Mouse (Mus musculus) neural tube, embryonic 14.5 days (tissue): ENCODE results near the gene Cd200r3. TPM values are rescaled to one million over a fixed set of nuclear protein-coding genes. Genes with fewer than 3 reads are reported as not detected.

ENCODE experiments used
- ATAC-seq: fragments of 200-750 bp; cut with Nextera tagmentation; 2 replicates; pipeline ENCODE4 v1.8.0; 2017; ENCODE audit warnings: low read depth, mild to moderate bottlenecking, moderate TSS enrichment, moderate library complexity
- H3K27ac ChIP-seq: fragments of 300-500 bp; sonication (generic); 2 replicates; pipeline ENCODE4 v1.5.1; 2014; ENCODE audit warnings: low read depth, mild to moderate bottlenecking, control low read depth, low read length, moderate library complexity, mixed read lengths
- H3K27me3 ChIP-seq: fragments of 300-500 bp; sonication (generic); 2 replicates; pipeline ENCODE4 v1.6.1; 2014; ENCODE audit warnings: low read length; ENCODE audit not compliant: control insufficient read depth, insufficient read depth
- H3K36me3 ChIP-seq: fragments of 300-500 bp; sonication (generic); 2 replicates; pipeline ENCODE4 v1.6.1; 2014; ENCODE audit warnings: low read length, mixed read lengths; ENCODE audit not compliant: control insufficient read depth, insufficient read depth
- H3K4me1 ChIP-seq: fragments of 300-500 bp; sonication (generic); 2 replicates; pipeline ENCODE4 v1.6.1; 2014; ENCODE audit warnings: low read length; ENCODE audit not compliant: control insufficient read depth, insufficient read depth
- H3K4me2 ChIP-seq: fragments of 300-500 bp; sonication (generic); 2 replicates; pipeline ENCODE4 v1.6.1; 2014; ENCODE audit warnings: mild to moderate bottlenecking, low read depth, low read length, control low read depth
- H3K4me3 ChIP-seq: fragments of 300-500 bp; sonication (generic); 2 replicates; pipeline ENCODE4 v1.5.1; 2014; ENCODE audit warnings: low read depth, low read length, control low read depth, mixed read lengths
- H3K9ac ChIP-seq: fragments of 300-500 bp; sonication (generic); replicated peaks from 2 replicates; pipeline ENCODE4 v1.6.1; 2014; ENCODE audit warnings: low read depth, mild to moderate bottlenecking, control low read depth, low read length, mixed read lengths
- H3K9me3 ChIP-seq: fragments of 300-500 bp; sonication (generic); 2 replicates; pipeline ENCODE4 v1.6.1; 2016; ENCODE audit warnings: low read length; ENCODE audit not compliant: control insufficient read depth
- WGBS: fragments of 180-500 bp; shearing (Covaris S2); extraction: QIAGEN DNeasy Blood & Tissue Kit; methylation state at CpG from one replicate; pipeline ENCODE4 v1.1.7; 2014; 5-methylcytosine and 5-hydroxymethylcytosine counted together
- polyA plus RNA-seq: library from polyadenylated mRNA; unstranded; fragments of >200 nt; fragmentation: Nextera tagmentation; extraction: Ambion mirVana; gene quantifications from 2 replicates; pipeline ENCODE4 v1.2.1, GENCODE M21; 2014

The Cd200r3 gene
- polyA plus RNA-seq, 1 experiment from 2014 or later, result not detected

- no peak overlapping the region for H3K4me2 ChIP-seq
- ATAC-seq, result no peak
- no peaks in the 10 kb centered on the region for H3K36me3 ChIP-seq
- H3K9me3 ChIP-seq, result no peaks in the 10 kb centered on the region
- 96% methylated on average over 3 of the region's 3 CpGs for WGBS
- no peaks in the 10 kb centered on the region for H3K27me3 ChIP-seq
- H3K4me1 ChIP-seq, result no peaks in the 10 kb centered on the region
- no peak overlapping the region for H3K27ac ChIP-seq
- H3K4me3 ChIP-seq, result no peak overlapping the region
- H3K9ac ChIP-seq, result no peak overlapping the region
Measured at GRCm38 (mm10) chr16:44968113-44968512, 24.6 kb downstream of the Cd200r3 start.

GRCm38 (mm10) chr16:44970925-44971324 lies 27.4 kb downstream of the Cd200r3 start:
- Histone ChIP-seq H3K27me3 (no peaks in the 10 kb centered on the region), H3K9ac (no peak overlapping the region), H3K4me2 (no peak overlapping the region), H3K4me3 (no peak overlapping the region), H3K4me1 (no peaks in the 10 kb centered on the region), H3K36me3 (no peaks in the 10 kb centered on the region), H3K27ac (no peak overlapping the region), H3K9me3 (no peaks in the 10 kb centered on the region)
- WGBS, result 80% methylated on average over 4 of the region's 4 CpGs
- ATAC-seq, result no peak

GRCm38 (mm10) chr16:44974042-44974441 lies 30.6 kb downstream of the Cd200r3 start:
- Histone ChIP-seq H3K4me2 (no peak overlapping the region), H3K9me3 (no peaks in the 10 kb centered on the region), H3K36me3 (no peaks in the 10 kb centered on the region), H3K27ac (no peak overlapping the region), H3K9ac (no peak overlapping the region), H3K4me1 (no peaks in the 10 kb centered on the region), H3K27me3 (no peaks in the 10 kb centered on the region), H3K4me3 (no peak overlapping the region)
- ATAC-seq, result no peak
- WGBS, result 86% methylated on average over 2 of the region's 2 CpGs

GRCm38 (mm10) chr16:44976081-44976480 lies 32.6 kb downstream of the Cd200r3 start:
- H3K9me3 ChIP-seq, result no peaks in the 10 kb centered on the region
- no peaks in the 10 kb centered on the region for H3K27me3 ChIP-seq
- no peak overlapping the region for H3K4me3 ChIP-seq
- no peaks in the 10 kb centered on the region for H3K36me3 ChIP-seq
- no peak overlapping the region for H3K27ac ChIP-seq
- ATAC-seq, result no peak
- H3K9ac ChIP-seq, result no peak overlapping the region
- no peak overlapping the region for H3K4me2 ChIP-seq
- no peaks in the 10 kb centered on the region for H3K4me1 ChIP-seq

GRCm38 (mm10) chr16:44976892-44977633 lies 33.6 kb downstream of the Cd200r3 start:
- no peaks in the 10 kb centered on the region for H3K36me3 ChIP-seq
- H3K27ac ChIP-seq, result no peak overlapping the region
- no peaks in the 10 kb centered on the region for H3K27me3 ChIP-seq
- H3K9ac ChIP-seq, result no peak overlapping the region
- WGBS, result 32% methylated on average over 6 of the region's 6 CpGs
- no peak overlapping the region for H3K4me2 ChIP-seq
- H3K4me1 ChIP-seq, result no peaks in the 10 kb centered on the region
- no peak overlapping the region for H3K4me3 ChIP-seq
- no peak for ATAC-seq
- no peaks in the 10 kb centered on the region for H3K9me3 ChIP-seq

GRCm38 (mm10) chr16:44978193-44978592 lies 34.7 kb downstream of the Cd200r3 start:
- Histone ChIP-seq H3K9me3 (no peaks in the 10 kb centered on the region), H3K36me3 (no peaks in the 10 kb centered on the region), H3K4me1 (no peaks in the 10 kb centered on the region), H3K27me3 (no peaks in the 10 kb centered on the region), H3K4me3 (no peak overlapping the region), H3K27ac (no peak overlapping the region), H3K4me2 (no peak overlapping the region), H3K9ac (no peak overlapping the region)
- no peak for ATAC-seq
- WGBS, result 73% methylated on average over 2 of the region's 2 CpGs

- no peaks in the 10 kb centered on the region for H3K9me3 ChIP-seq
- no peak overlapping the region for H3K9ac ChIP-seq
- no peaks in the 10 kb centered on the region for H3K36me3 ChIP-seq
- H3K27ac ChIP-seq, result no peak overlapping the region
- H3K4me3 ChIP-seq, result no peak overlapping the region
- no peaks in the 10 kb centered on the region for H3K27me3 ChIP-seq
- no peak overlapping the region for H3K4me2 ChIP-seq
- WGBS, result 62% methylated on average over 3 of the region's 3 CpGs
- H3K4me1 ChIP-seq, result no peaks in the 10 kb centered on the region
- no peak for ATAC-seq
Measured at GRCm38 (mm10) chr16:44979355-44979896, 35.9 kb downstream of the Cd200r3 start.

GRCm38 (mm10) chr16:44982972-44983371 lies 39.5 kb downstream of the Cd200r3 start:
- Histone ChIP-seq H3K4me1 (no peaks in the 10 kb centered on the region), H3K36me3 (no peaks in the 10 kb centered on the region), H3K9ac (no peak overlapping the region), H3K27ac (no peak overlapping the region), H3K4me3 (no peak overlapping the region), H3K27me3 (no peaks in the 10 kb centered on the region), H3K9me3 (no peaks in the 10 kb centered on the region), H3K4me2 (no peak overlapping the region)
- no peak for ATAC-seq
- 75% methylated on average over 2 of the region's 2 CpGs for WGBS

GRCm38 (mm10) chr16:44983379-44984060 lies 40.0 kb downstream of the Cd200r3 start:
- no peak overlapping the region for H3K4me3 ChIP-seq
- H3K4me2 ChIP-seq, result no peak overlapping the region
- 70% methylated on average over 3 of the region's 3 CpGs for WGBS
- no peak overlapping the region for H3K27ac ChIP-seq
- no peaks in the 10 kb centered on the region for H3K9me3 ChIP-seq
- no peaks in the 10 kb centered on the region for H3K27me3 ChIP-seq
- no peak overlapping the region for H3K9ac ChIP-seq
- no peak for ATAC-seq
- no peaks in the 10 kb centered on the region for H3K4me1 ChIP-seq
- H3K36me3 ChIP-seq, result no peaks in the 10 kb centered on the region
